Mouse (Mus musculus): ENCODE results near the gene Nadsyn1. TPM values are rescaled to one million over a fixed set of nuclear protein-coding genes. Genes with fewer than 3 reads are reported as not detected.

The Nadsyn1 gene
- total RNA-seq, 2 experiments from 2014 or later, result 3.2 to 3.6 TPM

GRCm38 (mm10) chr7:143755357-143756124 is 67.1 kb downstream of the Nadsyn1 start:
- no peak for DNase-seq

GRCm38 (mm10) chr7:143753990-143754715 is 68.5 kb downstream of the Nadsyn1 start:
- DNase-seq, result peak; percentile 72

- DNase-seq, result no peak
These were observed 70.0 kb downstream of the Nadsyn1 start for GRCm38 (mm10) chr7:143752606-143753005.

GRCm38 (mm10) chr7:143752056-143752455 is 70.6 kb downstream of the Nadsyn1 start:
- DNase-seq, result no peak

GRCm38 (mm10) chr7:143751380-143751779 is 71.3 kb downstream of the Nadsyn1 start:
- no peak for DNase-seq

GRCm38 (mm10) chr7:143749045-143749444 is 73.6 kb downstream of the Nadsyn1 start:
- DNase-seq, result no peak

GRCm38 (mm10) chr7:143748041-143748868 is 74.4 kb downstream of the Nadsyn1 start:
- peak; percentile 91 for DNase-seq

Small RNA genes lying within 50 kb of the gene (microRNA-seq; reads per million reads assigned to microRNA genes)
- 0 reads per million in 2 experiments for gene Gm22064

Other genes with a start within 250 kb of the Nadsyn1 start
- 10 to 100 TPM; 36.0 to 43.5 TPM for gene Cars, start 222.8 kb downstream of the Nadsyn1 start, total RNA-seq (2021)
- under 1 TPM; 0.33 to 0.75 TPM for gene Tnfrsf26, start 194.1 kb downstream of the Nadsyn1 start, total RNA-seq (2021)
- 1 to 10 TPM; 2.5 to 3.9 TPM for gene Tnfrsf22, start 173.2 kb downstream of the Nadsyn1 start, total RNA-seq (2021)
- gene Tnfrsf23, start 137.0 kb downstream of the Nadsyn1 start, total RNA-seq (2021), result 1 to 10 TPM; 3.6 to 6.3 TPM
- 10 to 100 TPM; 33.3 to 40.2 TPM for gene Osbpl5, start 65.9 kb downstream of the Nadsyn1 start, total RNA-seq (2021)
- not detected for gene Mrgprg, start 55.9 kb downstream of the Nadsyn1 start, total RNA-seq (2021)
- gene Mrgpre, start 38.3 kb downstream of the Nadsyn1 start, total RNA-seq (2021), result 1 to 10 TPM; 1.2 to 1.5 TPM
- 10 to 100 TPM; 11.0 to 12.0 TPM for gene Dhcr7, start 296 bp upstream of the Nadsyn1 start, total RNA-seq (2021)
- not detected for gene Gm498, start 44.0 kb upstream of the Nadsyn1 start, total RNA-seq (2021)
- under 1 TPM; 0.52 to 0.68 TPM for gene Shank2, start 179.1 kb upstream of the Nadsyn1 start, total RNA-seq (2021)